Mouse (Mus musculus): ENCODE data around the gene Colgalt1. TPM values are rescaled to one million over a fixed set of nuclear protein-coding genes. Genes with fewer than 3 reads are reported as not detected.

Gene Colgalt1
- polyA plus RNA-seq, 1 experiment from 2014 or later = 117 TPM

- ATAC-seq (peak; percentile 36), DNase-seq (ENCODE audit: low read depth, low spot score) (no peak)
- H3K27me3 ChIP-seq = no peaks in the 10 kb centered on the region
- CTCF ChIA-PET = interaction anchor here (1.5 kb wide), 1 partner anchor 104 kb away, joined by 4 read pairs; no protein-coding TSS in a partner anchor
- TF ChIP-seq CTCF (IDR thresholded peaks at IDR 0.05) = no peak
- POLR2A ChIA-PET = no interaction called here
- in situ Hi-C loops (cut with MboI; ENCODE audit: low pct_unique_long_range_greater_than_20kb) = no loop called here
Measured at GRCm38 (mm10) chr8:71665331-71666130, 54.7 kb downstream of the Colgalt1 start.

- in situ Hi-C loops (cut with MboI; ENCODE audit: low pct_unique_long_range_greater_than_20kb) = no loop called here
- DNase-seq (ENCODE audit: low read depth, low spot score) (no peak), ATAC-seq (no peak)
- TF ChIP-seq CTCF (IDR thresholded peaks at IDR 0.05) = no peak
- ChIA-PET CTCF (interaction anchor here (1.5 kb wide), 1 partner anchor 105 kb away, joined by 4 read pairs; no protein-coding TSS in a partner anchor), POLR2A (no interaction called here)
- no peaks in the 10 kb centered on the region for H3K27me3 ChIP-seq
Measured at GRCm38 (mm10) chr8:71666855-71667254, 56.1 kb downstream of the Colgalt1 start.

- in situ Hi-C loops (cut with MboI; ENCODE audit: low pct_unique_long_range_greater_than_20kb) = no loop called here
- no peaks in the 10 kb centered on the region for H3K27me3 ChIP-seq
- ATAC-seq = no peak
- CTCF ChIA-PET = no interaction called here
- POLR2A ChIA-PET = no interaction called here
- TF ChIP-seq CTCF (IDR thresholded peaks at IDR 0.05) = no peak
- no peak for DNase-seq (ENCODE audit: low read depth, low spot score)
Measured at GRCm38 (mm10) chr8:71667256-71667655, 56.5 kb downstream of the Colgalt1 start.

- DNase-seq (ENCODE audit: low read depth, low spot score) = no peak
- ChIA-PET CTCF (no interaction called here), POLR2A (interaction anchor here (1.1 kb wide), 1 partner anchor 42 kb away, joined by 4 read pairs; no protein-coding TSS in a partner anchor)
- ATAC-seq = no peak
- in situ Hi-C loops (cut with MboI; ENCODE audit: low pct_unique_long_range_greater_than_20kb) = no loop called here
- no peaks in the 10 kb centered on the region for H3K27me3 ChIP-seq
- TF ChIP-seq CTCF (IDR thresholded peaks at IDR 0.05) = no peak
Measured at GRCm38 (mm10) chr8:71668220-71668975, 57.6 kb downstream of the Colgalt1 start.

- ATAC-seq (no peak), DNase-seq (ENCODE audit: low read depth, low spot score) (no peak)
- TF ChIP-seq CTCF (IDR thresholded peaks at IDR 0.05) = no peak
- ChIA-PET POLR2A (no interaction called here), CTCF (interaction anchor here (1.1 kb wide), 1 partner anchor 10 kb away, joined by 4 read pairs; no protein-coding TSS in a partner anchor)
- in situ Hi-C loops (cut with MboI; ENCODE audit: low pct_unique_long_range_greater_than_20kb) = no loop called here
- H3K27me3 ChIP-seq = no peaks in the 10 kb centered on the region
Measured at GRCm38 (mm10) chr8:71670198-71670597, 59.4 kb downstream of the Colgalt1 start.

GRCm38 (mm10) chr8:71670621-71671548 is 60.1 kb downstream of the Colgalt1 start:
- no peak for TF ChIP-seq CTCF (IDR thresholded peaks at IDR 0.05)
- no peaks in the 10 kb centered on the region for H3K27me3 ChIP-seq
- DNase-seq (ENCODE audit: low read depth, low spot score) = no peak
- ChIA-PET CTCF (interaction anchor here (1.1 kb wide), 1 partner anchor 10 kb away, joined by 4 read pairs; no protein-coding TSS in a partner anchor), POLR2A (interaction anchor here (0.7 kb wide), 1 partner anchor 9 kb away, joined by 3 read pairs; no protein-coding TSS in a partner anchor)
- ATAC-seq = peak; percentile 39
- in situ Hi-C loops (cut with MboI; ENCODE audit: low pct_unique_long_range_greater_than_20kb) = no loop called here

- POLR2A ChIA-PET = interaction anchor here (0.7 kb wide), 1 partner anchor 9 kb away, joined by 3 read pairs; no protein-coding TSS in a partner anchor
- in situ Hi-C loops (cut with MboI; ENCODE audit: low pct_unique_long_range_greater_than_20kb) = no loop called here
Measured at GRCm38 (mm10) chr8:71671549-71671965, 60.8 kb downstream of the Colgalt1 start, which contains the start of gene Unc13a. Unc13a (minus strand) TSS chr8:71671757.

GRCm38 (mm10) chr8:71672168-71672735 is 61.5 kb downstream of the Colgalt1 start:
- DNase-seq (ENCODE audit: low read depth, low spot score) = no peak
- ChIA-PET CTCF (interaction anchor here (1.6 to 2.0 kb wide), 4 partner anchors 9 to 111 kb away, joined by 3 to 6 read pairs (median 4); no protein-coding TSS in a partner anchor), POLR2A (interaction anchor here (0.6 kb wide), 1 partner anchor 253 kb away, joined by 3 read pairs; no protein-coding TSS in a partner anchor)
- ATAC-seq = no peak
- TF ChIP-seq CTCF (IDR thresholded peaks at IDR 0.05) = no peak
- in situ Hi-C loops (cut with MboI; ENCODE audit: low pct_unique_long_range_greater_than_20kb) = no loop called here
- H3K27me3 ChIP-seq = no peaks in the 10 kb centered on the region

More at GRCm38 (mm10) chr8:71671549-71671965, 60.8 kb downstream of the Colgalt1 start, which contains the start of gene Unc13a:
- DNase-seq (ENCODE audit: low read depth, low spot score) = no peak
- H3K27me3 ChIP-seq = no peaks in the 10 kb centered on the region
- CTCF ChIA-PET = interaction anchor here (1.6 to 2.0 kb wide), 3 partner anchors 10 to 40 kb away, joined by 3 to 6 read pairs (median 5); no protein-coding TSS in a partner anchor
- peak; percentile 67 for ATAC-seq
- TF ChIP-seq CTCF (IDR thresholded peaks at IDR 0.05) = no peak

GRCm38 (mm10) chr8:71674071-71674470 is 63.3 kb downstream of the Colgalt1 start:
- H3K27me3 ChIP-seq = no peaks in the 10 kb centered on the region
- no peak for ATAC-seq
- in situ Hi-C loops (cut with MboI; ENCODE audit: low pct_unique_long_range_greater_than_20kb) = no loop called here
- ChIA-PET CTCF (interaction anchor here (2.0 kb wide), 1 partner anchor 14 kb away, joined by 10 read pairs; no protein-coding TSS in a partner anchor), POLR2A (no interaction called here)
- no peak for TF ChIP-seq CTCF (IDR thresholded peaks at IDR 0.05)
- no peak for DNase-seq (ENCODE audit: low read depth, low spot score)

Other genes with a start within 250 kb of the Colgalt1 start
- gene Use1, start 244.2 kb upstream of the Colgalt1 start, polyA plus RNA-seq (2021) = 123 TPM
- 19.9 TPM for gene Ocel1, start 239.7 kb upstream of the Colgalt1 start, polyA plus RNA-seq (2021)
- 140 TPM for gene Nr2f6, start 229.0 kb upstream of the Colgalt1 start, polyA plus RNA-seq (2021)
- 0.36 TPM for gene Ushbp1, start 215.2 kb upstream of the Colgalt1 start, polyA plus RNA-seq (2021)
- gene Babam1, start 214.1 kb upstream of the Colgalt1 start, polyA plus RNA-seq (2021) = 103 TPM
- 9.0 TPM for gene Ankle1, start 205.0 kb upstream of the Colgalt1 start, polyA plus RNA-seq (2021)
- 73.0 TPM for gene Abhd8, start 147.3 kb upstream of the Colgalt1 start, polyA plus RNA-seq (2021)
- gene Mrpl34, start 146.0 kb upstream of the Colgalt1 start, polyA plus RNA-seq (2021) = 81.5 TPM
- gene Dda1, start 141.8 kb upstream of the Colgalt1 start, polyA plus RNA-seq (2021) = 67.8 TPM
- gene Ano8, start 125.0 kb upstream of the Colgalt1 start, polyA plus RNA-seq (2021) = 38.2 TPM
- 44.1 TPM for gene Gtpbp3, start 122.9 kb upstream of the Colgalt1 start, polyA plus RNA-seq (2021)
- 0.21 TPM for gene Plvap, start 99.2 kb upstream of the Colgalt1 start, polyA plus RNA-seq (2021)
- gene Ccdc194, start 85.3 kb upstream of the Colgalt1 start, polyA plus RNA-seq (2021) = 0.08 TPM
- gene Bst2, start 73.5 kb upstream of the Colgalt1 start, polyA plus RNA-seq (2021) = 141 TPM
- gene Mvb12a, start 68.1 kb upstream of the Colgalt1 start, polyA plus RNA-seq (2021) = 103 TPM
- 3.4 TPM for gene Tmem221, start 52.1 kb upstream of the Colgalt1 start, polyA plus RNA-seq (2021)
- gene Nxnl1, start 44.4 kb upstream of the Colgalt1 start, polyA plus RNA-seq (2021) = 0.85 TPM
- 40.9 TPM for gene Slc27a1, start 42.1 kb upstream of the Colgalt1 start, polyA plus RNA-seq (2021)
- 127 TPM for gene Pgls, start 18.8 kb upstream of the Colgalt1 start, polyA plus RNA-seq (2021)
- 10.8 TPM for gene Fam129c, start 13.3 kb upstream of the Colgalt1 start, polyA plus RNA-seq (2021)
- gene Unc13a, start 60.8 kb downstream of the Colgalt1 start, polyA plus RNA-seq (2021) = 2.5 TPM
- gene Jak3, start 65.3 kb downstream of the Colgalt1 start, polyA plus RNA-seq (2021) = 26.7 TPM
- gene Insl3, start 78.2 kb downstream of the Colgalt1 start, polyA plus RNA-seq (2021) = 8.8 TPM
- 1.4 TPM for gene B3gnt3, start 90.8 kb downstream of the Colgalt1 start, polyA plus RNA-seq (2021)
- 5.6 TPM for gene Fcho1, start 114.7 kb downstream of the Colgalt1 start, polyA plus RNA-seq (2021)